Mouse (Mus musculus) forelimb bud, embryonic 11.5 days (tissue): ENCODE data around the gene Pole2.
A peak's percentile ranks its signal among the peaks of the same experiment; 100 is the strongest.

Experiments used
- DNase-seq: peaks from one replicate; pipeline ENCODE4 v3.0.0-alpha.2; 2012; ENCODE audit warnings: low read depth, low spot score

The Pole2 gene

DNA sequence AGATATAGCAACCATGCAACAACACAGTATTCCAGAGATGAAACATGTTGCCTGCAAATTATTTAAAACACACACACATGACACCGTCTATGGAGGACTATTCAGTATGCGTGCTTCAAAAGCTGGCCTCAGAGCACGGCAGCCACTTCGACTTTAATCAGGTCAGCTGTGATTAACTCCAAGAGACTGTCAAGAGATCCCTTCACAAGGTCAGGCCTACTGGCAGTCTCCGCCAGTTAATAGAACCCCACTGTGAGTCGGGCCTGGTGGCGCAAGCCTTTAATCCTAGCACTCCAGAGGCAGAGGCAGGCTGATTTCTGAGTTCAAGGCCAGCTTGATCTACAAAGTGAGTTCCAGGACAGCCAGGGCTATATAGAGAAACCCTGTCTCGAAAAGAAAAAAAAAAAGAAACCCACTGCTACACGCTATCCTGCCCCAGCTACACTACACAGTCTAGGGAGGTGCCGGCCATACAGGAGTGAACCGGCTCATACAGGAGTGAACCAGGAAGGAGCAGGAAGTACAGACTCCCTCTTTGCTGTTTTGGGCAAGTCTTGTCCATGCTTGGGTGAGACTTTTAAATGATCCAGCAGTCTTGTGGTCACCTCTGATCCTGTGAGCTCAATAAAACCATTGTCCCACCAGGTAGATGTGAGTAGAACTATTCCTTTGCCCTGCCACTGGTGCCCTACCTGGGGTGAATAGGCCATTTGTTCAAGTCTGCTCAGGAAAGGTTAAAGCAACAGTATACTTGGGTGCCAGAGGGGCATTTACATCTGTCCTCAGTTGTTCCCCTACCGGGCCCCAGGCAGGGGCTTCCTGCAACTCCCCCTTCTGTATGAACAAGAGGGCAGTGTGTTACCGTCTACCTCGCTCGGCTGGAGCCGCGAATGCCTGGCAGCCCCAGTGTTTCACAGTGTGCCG is 17.7 kb downstream of the Pole2 start:
- DNase-seq: no peak

- no peak for DNase-seq
Observed at GRCm38 (mm10) chr12:69208520-69208919, 19.5 kb downstream of the Pole2 start.

GRCm38 (mm10) chr12:69207926-69208325 is 20.1 kb downstream of the Pole2 start:
- DNase-seq: no peak

- DNase-seq: no peak
Observed at GRCm38 (mm10) chr12:69207396-69207795, 20.6 kb downstream of the Pole2 start.

GRCm38 (mm10) chr12:69204052-69204833 is 23.8 kb downstream of the Pole2 start, which contains the start of gene Gm49384:
Gene Gm49384, minus strand, starts transcription at chr12:69204267.
- DNase-seq: no peak

GRCm38 (mm10) chr12:69198985-69199384 is 29.0 kb downstream of the Pole2 start:
- DNase-seq: no peak

DNA sequence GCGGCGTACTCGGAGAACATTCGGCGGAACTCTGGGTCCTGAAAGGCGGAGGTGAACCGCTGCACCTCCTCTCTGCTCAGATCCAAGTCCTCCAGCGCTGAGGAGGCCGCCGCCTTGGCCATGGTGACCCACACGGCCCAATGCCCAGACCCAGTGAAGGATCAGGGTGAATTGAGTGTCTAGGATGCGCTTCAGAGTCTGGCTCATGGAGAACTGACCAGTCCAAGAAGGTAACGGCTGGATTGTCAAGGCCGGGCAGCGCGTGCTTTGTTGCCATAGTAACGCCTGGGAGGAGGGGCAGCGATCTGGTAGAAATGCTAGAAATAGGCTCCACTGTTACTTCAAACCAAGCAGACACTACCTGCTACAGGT is 29.8 kb downstream of the Pole2 start, which contains the start of gene Dnaaf2:
Gene Dnaaf2, minus strand, starts transcription at position 266 of the 372 bp plus-strand sequence.
- DNase-seq: peak; percentile 64

DNA sequence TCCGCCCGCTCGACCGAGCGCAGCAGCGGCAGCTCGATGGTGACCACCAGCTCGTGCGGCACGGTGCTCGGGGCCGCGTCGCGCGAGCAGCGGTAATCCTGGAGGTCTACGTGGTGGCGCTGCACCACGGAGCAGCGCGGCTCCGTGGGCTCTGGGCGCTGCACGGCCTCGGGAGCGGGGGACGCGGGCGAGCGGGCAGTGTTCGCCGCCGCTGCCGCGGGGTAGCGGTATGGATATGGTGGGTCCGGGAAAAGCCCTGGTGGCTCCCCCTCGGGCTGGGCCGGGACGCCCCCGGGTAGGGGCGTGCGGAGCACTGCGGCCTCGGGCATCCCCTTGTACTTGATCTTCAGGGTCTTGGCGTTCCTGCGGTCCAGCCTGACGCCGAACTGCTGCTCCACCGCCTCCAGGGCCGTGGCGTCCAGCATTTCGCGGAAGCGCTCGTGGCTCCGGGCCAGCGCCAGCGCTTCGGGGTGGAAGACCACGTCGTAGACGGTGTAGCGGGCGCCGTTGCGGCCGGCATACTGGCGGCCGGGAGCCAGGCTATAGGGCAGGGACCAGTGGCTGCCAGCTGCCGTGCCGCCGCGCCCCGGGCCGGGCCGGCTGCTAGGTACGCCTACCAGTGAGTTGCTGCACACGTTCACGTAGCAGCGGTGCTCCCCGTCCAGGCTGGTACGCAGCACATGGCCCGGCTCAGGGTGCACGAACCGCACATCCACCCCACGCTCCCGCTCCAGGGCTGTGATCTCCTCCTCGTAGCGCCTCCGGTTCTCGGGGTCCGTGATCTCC is 30.4 kb downstream of the Pole2 start:
- peak; percentile 23 for DNase-seq

- peak; percentile 73 for DNase-seq
Observed at GRCm38 (mm10) chr12:69196444-69197377, 31.3 kb downstream of the Pole2 start, which contains the start of gene Gm49383. Gene Gm49383, minus strand, starts transcription at chr12:69197104.

DNA sequence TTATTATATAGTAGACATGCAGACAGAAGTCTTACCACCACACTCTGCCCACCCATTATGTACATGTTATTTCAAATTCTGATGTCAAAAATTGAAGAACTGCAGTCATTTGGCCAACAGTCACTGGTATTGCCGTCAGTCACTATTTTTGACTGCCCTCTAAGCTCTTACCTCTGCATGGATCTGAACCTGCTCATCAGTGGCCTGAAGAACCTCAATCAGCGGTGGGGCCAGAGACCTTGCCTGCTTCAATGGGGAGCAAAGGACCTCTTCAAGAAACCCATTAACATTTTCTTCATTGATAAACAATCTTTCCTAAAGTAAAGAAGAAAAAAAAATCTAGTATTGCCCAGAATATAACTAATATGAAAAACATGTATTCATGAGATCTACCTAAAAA is 35.4 kb downstream of the Pole2 start:
- DNase-seq: no peak

- DNase-seq: no peak
Observed at GRCm38 (mm10) chr12:69191396-69191795, 36.6 kb downstream of the Pole2 start.

GRCm38 (mm10) chr12:69190522-69190921 is 37.5 kb downstream of the Pole2 start:
- no peak for DNase-seq

DNA sequence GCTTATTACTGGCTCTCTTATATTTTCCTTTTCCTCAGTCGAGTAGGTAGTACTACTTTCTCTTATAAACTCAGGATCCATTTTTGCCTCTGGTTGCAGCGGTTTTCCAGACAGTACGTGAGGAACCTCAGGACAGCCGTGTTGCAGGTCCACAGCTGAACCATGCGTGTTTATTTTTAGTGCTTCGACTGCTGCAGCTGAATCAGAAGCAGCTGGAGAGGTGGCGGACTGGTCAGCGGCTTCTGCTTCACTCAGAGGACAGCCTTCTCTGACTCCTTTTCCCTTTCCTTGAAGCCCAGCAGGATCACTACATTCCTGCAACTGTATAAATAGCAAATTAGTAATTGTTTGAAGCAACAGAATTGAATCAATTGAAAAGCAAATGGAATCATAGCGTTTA is 37.9 kb downstream of the Pole2 start:
- no peak for DNase-seq

GRCm38 (mm10) chr12:69186811-69187471 is 41.1 kb downstream of the Pole2 start:
- DNase-seq: no peak

DNA sequence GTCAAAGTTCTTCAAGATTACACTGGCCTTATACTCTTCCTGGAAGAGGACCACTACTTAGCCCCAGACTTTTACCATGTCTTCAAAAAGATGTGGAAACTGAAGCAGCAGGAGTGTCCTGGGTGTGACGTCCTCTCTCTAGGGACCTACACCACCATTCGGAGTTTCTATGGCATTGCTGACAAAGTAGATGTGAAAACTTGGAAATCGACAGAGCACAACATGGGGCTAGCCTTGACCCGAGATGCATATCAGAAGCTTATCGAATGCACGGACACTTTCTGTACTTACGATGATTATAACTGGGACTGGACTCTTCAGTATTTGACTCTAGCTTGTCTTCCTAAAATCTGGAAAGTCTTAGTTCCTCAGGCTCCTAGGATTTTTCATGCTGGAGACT is 42.6 kb downstream of the Pole2 start:
- DNase-seq: no peak

GRCm38 (mm10) chr12:69184342-69185295 is 43.4 kb downstream of the Pole2 start:
- DNase-seq: peak; percentile 23

DNA sequence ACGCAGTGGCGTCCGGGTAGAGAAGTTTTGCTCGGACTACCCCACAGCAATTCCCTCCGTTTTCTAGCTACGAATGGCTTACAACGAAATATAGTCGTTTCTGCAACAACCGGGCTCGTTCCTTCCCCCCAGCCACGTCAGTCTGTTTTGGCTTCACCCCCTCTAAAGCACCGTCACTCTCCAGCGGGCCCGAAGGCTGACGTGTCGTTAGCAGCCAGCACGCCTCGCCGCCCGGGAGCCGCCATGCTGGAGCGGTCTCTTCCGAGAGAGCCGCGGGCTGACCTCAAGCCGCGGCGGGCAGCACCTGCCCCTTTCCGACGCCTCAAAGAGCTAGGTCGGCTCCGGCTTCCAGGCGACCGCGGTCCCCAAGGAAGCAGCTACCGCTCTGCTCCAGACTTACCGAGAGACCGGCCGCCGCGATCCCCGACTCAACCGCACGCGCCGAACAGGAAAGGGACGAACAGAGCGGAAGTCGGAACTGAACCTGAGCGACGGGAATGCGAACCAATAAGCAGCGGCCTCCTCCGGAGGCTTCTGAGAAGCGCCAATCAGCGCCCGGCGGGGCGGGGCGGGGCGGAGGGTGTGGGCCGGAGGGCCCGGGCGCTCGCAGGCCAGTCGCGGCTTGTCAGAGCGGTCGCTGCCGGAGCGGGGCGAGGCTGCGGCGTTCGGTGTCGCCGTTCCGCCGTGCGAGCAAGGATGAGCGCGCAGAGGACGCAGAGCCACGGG is 44.2 kb downstream of the Pole2 start, which contains the start of the genes Rpl36al and Mgat2:
Gene Rpl36al, minus strand, starts transcription at position 501 of the 726 bp plus-strand sequence.
Gene Mgat2, plus strand, starts transcription at position 575 of the 726 bp plus-strand sequence.
- peak; percentile 99 for DNase-seq

GRCm38 (mm10) chr12:69181800-69182199 is 46.2 kb downstream of the Pole2 start:
- DNase-seq: no peak
